Mouse (Mus musculus): Measurements from ENCODE around the gene D930048N14Rik. TPM values are rescaled to one million over a fixed set of nuclear protein-coding genes. Genes with fewer than 3 reads are reported as not detected.

The D930048N14Rik gene
- polyA plus RNA-seq, 1 experiment = 5.3 TPM

DNA sequence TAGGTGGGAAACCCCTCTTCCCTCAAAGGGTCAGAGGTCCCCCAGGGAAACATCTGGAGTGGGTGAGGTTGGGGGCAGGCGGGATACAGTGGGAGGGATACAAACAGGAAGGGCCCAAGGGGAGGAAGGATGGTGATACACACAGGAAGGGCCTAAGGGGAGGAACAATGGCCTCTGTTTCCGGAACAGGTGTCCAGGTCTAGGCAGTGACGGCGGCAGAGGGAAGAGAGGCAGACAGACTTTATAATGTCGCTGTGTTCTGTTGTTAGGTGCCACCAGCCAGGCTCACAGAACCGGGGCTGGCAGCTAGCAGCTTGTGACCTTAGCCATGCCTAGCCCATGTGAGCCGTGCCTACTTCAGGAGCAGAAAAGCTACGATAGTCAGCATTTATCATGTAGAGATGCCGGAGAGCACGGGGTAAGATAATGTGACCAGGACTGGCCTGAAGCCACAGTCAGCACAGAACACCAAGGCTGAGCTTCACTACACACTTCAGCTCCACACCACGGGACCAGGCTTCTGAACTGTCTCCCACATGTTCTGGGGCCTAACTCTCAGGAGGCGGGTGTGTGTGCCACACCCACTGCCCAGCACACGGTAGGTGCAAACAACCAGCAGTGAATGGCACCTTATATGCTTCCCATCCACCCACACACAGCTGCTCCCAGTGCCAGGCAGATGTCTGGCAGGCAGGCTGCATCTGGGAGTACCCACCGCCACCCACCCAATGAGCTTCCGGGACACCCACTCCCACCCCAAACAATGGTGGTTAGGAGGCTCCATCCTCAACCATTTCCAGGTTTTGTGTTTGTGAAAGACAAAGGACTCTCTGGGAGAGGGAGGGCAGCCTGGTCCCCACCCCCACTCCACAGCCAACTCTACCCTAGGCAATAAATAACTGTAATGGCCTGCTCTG lies 3.7 kb upstream of the D930048N14Rik start:
- H3K36me3 ChIP-seq (ENCODE audit: control insufficient read depth, insufficient read depth, low read length) = no peaks in the 10 kb centered on the region
- 0 out of 2 replicates have a peak overlapping the region, but pooled peaks have one; percentile 22 for H3K27ac ChIP-seq (ENCODE audit: control insufficient read depth, insufficient read depth, low read depth, low read length)
- H3K27me3 ChIP-seq (ENCODE audit: control insufficient read depth, insufficient read depth, low read length) = no peaks in the 10 kb centered on the region
- TF ChIP-seq CTCF (IDR thresholded peaks at IDR 0.05; ENCODE audit: control insufficient read depth, insufficient read depth, insufficient replicate concordance, low read depth, low read length) = no peak
- TF ChIP-seq POLR2A (IDR thresholded peaks at IDR 0.05; ENCODE audit: control insufficient read depth, low read depth, low read length) = no peak
- no peak overlapping the region for H3K4me3 ChIP-seq (ENCODE audit: control insufficient read depth, low read depth, low read length)
- peaks cover 32% of the 10 kb centered on the region for H3K4me1 ChIP-seq (ENCODE audit: control insufficient read depth, insufficient read depth, low read length)

DNA sequence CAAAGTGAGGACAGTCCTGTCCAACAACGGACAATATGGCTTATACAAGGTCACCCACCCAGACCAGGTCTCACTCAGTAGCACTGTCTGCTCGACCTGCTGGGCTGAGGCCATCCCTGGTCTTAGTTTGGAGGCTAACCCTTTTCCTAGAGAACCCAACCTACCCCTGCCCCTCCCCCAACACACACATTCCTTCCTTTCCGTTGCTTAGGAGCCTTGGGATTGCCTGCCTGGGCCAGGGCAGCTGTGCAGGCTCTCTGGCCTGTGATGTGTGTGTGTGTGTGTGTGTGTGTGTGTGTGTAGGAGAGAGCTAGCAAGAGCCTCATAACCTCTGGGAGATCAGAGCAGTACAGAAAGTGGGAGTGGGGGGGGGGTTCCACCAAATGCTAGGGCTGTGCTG lies 2.2 kb upstream of the D930048N14Rik start:
- Histone ChIP-seq H3K4me1 (ENCODE audit: control insufficient read depth, insufficient read depth, low read length) (peaks cover 32% of the 10 kb centered on the region), H3K27me3 (ENCODE audit: control insufficient read depth, insufficient read depth, low read length) (no peaks in the 10 kb centered on the region), H3K36me3 (ENCODE audit: control insufficient read depth, insufficient read depth, low read length) (no peaks in the 10 kb centered on the region), H3K27ac (ENCODE audit: control insufficient read depth, insufficient read depth, low read depth, low read length) (peak overlapping the region; percentile 47), H3K4me3 (ENCODE audit: control insufficient read depth, low read depth, low read length) (peak overlapping the region; percentile 39)
- TF ChIP-seq CTCF (IDR thresholded peaks at IDR 0.05; ENCODE audit: control insufficient read depth, insufficient read depth, insufficient replicate concordance, low read depth, low read length) (no peak), POLR2A (IDR thresholded peaks at IDR 0.05; ENCODE audit: control insufficient read depth, low read depth, low read length) (peak; percentile 52; the same call in 1 of the 2 replicates)

DNA sequence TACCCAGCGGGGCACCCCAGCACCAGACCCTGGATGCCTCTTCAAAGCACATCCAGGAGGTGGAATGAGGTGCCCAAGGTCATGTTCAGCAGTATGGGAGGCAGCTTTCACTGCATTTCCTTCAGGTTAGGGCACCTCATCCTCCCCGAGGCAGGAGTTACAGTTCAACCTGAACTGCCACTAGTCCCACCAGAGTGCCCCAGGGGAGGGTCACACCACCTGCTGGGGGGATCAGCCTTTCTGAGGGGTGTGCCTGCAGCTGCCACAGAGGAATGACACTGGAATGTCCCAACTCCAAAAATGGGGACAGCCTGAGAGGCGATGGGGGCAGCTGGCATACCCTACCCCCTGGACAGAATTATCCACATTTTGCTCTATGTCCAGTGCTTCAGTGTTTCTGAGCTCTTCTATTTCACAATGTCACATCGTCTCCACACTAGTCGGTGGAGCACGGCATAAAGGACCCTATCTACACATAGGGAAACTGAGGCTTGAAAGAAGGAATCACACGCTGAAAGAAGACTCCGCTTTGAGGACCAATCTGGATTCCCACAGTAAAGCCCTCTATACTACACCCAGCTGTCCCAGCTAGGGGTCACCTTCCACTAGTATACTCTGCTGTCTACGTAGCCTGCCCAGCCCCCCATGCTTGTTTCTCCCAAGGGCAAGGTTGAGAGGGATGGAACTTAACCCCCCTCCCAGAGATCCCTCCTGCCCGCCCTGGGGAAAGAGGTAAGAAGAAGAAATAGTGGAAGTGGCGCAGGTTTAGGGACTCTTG lies 1.5 kb upstream of the D930048N14Rik start:
- peak overlapping the region; percentile 47 for H3K27ac ChIP-seq (ENCODE audit: control insufficient read depth, insufficient read depth, low read depth, low read length)
- TF ChIP-seq CTCF (IDR thresholded peaks at IDR 0.05; ENCODE audit: control insufficient read depth, insufficient read depth, insufficient replicate concordance, low read depth, low read length) (no peak), POLR2A (IDR thresholded peaks at IDR 0.05; ENCODE audit: control insufficient read depth, low read depth, low read length) (no peak)
- peak overlapping the region; percentile 89 for H3K4me3 ChIP-seq (ENCODE audit: control insufficient read depth, low read depth, low read length)
- H3K4me1 ChIP-seq (ENCODE audit: control insufficient read depth, insufficient read depth, low read length) = peaks cover 32% of the 10 kb centered on the region
- H3K27me3 ChIP-seq (ENCODE audit: control insufficient read depth, insufficient read depth, low read length) = no peaks in the 10 kb centered on the region
- H3K36me3 ChIP-seq (ENCODE audit: control insufficient read depth, insufficient read depth, low read length) = no peaks in the 10 kb centered on the region

GRCm38 (mm10) chr11:51649889-51650199 lies 910 bp upstream of the D930048N14Rik start:
- Histone ChIP-seq H3K36me3 (ENCODE audit: control insufficient read depth, insufficient read depth, low read length) (no peaks in the 10 kb centered on the region), H3K27me3 (ENCODE audit: control insufficient read depth, insufficient read depth, low read length) (no peaks in the 10 kb centered on the region), H3K4me1 (ENCODE audit: control insufficient read depth, insufficient read depth, low read length) (peaks cover 32% of the 10 kb centered on the region), H3K4me3 (ENCODE audit: control insufficient read depth, low read depth, low read length) (peak overlapping the region; percentile 89), H3K27ac (ENCODE audit: control insufficient read depth, insufficient read depth, low read depth, low read length) (peak overlapping the region; percentile 46; the same call in 1 of the 2 replicates)
- TF ChIP-seq POLR2A (IDR thresholded peaks at IDR 0.05; ENCODE audit: control insufficient read depth, low read depth, low read length) (no peak), CTCF (IDR thresholded peaks at IDR 0.05; ENCODE audit: control insufficient read depth, insufficient read depth, insufficient replicate concordance, low read depth, low read length) (no peak)

DNA sequence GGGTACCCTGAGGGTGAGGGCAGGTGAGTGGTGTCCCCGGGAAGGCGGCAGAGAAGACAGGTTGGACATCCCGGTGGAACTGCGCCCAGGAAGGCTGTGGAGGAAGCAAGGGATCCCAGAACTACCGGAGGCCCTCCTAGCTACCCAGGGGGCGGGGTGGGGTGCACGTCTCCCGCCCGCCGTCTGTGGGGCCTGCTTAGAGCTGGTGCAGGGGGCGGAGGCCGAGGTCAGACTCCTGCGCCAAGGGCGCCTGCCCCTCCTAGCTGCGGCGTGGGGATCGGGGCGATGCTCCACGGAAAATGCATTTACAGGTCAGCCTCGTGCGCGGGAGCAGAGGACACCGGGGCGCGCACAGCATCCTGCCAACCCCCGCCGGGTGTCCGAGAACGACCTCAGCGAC lies 493 bp upstream of the D930048N14Rik start:
- Histone ChIP-seq H3K27ac (ENCODE audit: control insufficient read depth, insufficient read depth, low read depth, low read length) (peak overlapping the region; percentile 46), H3K4me1 (ENCODE audit: control insufficient read depth, insufficient read depth, low read length) (peaks cover 32% of the 10 kb centered on the region), H3K4me3 (ENCODE audit: control insufficient read depth, low read depth, low read length) (peak overlapping the region; percentile 89), H3K36me3 (ENCODE audit: control insufficient read depth, insufficient read depth, low read length) (no peaks in the 10 kb centered on the region), H3K27me3 (ENCODE audit: control insufficient read depth, insufficient read depth, low read length) (no peaks in the 10 kb centered on the region)
- TF ChIP-seq CTCF (IDR thresholded peaks at IDR 0.05; ENCODE audit: control insufficient read depth, insufficient read depth, insufficient replicate concordance, low read depth, low read length) (no peak), POLR2A (IDR thresholded peaks at IDR 0.05; ENCODE audit: control insufficient read depth, low read depth, low read length) (no peak)

DNA sequence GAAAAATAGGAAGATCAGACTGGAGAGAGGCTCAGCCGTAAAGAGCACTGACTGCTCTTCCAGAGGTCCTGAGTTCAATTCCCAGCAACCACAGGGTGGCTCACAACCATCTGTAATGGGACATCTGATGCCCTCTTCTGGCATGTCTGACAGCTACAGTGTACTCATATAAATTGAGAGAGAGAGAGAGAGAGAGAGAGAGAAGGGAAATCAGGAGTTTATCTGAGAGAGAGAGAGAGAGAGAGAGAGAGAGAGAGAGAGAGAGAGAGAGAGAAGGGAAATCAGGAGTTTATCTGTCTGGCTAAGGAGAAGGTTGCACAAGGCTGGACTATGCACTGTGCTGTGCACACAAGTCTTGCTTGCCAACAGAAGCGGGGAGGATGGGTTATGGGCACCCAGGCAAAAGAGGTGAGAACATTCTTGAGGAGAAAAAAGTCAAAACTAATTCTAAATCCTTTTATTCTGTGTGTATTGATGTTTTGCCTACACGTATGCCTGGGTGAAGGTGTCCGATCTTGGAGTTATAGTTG lies 2.2 kb downstream of the D930048N14Rik start:
- Histone ChIP-seq H3K27ac (ENCODE audit: control insufficient read depth, insufficient read depth, low read depth, low read length) (no peak overlapping the region), H3K27me3 (ENCODE audit: control insufficient read depth, insufficient read depth, low read length) (no peaks in the 10 kb centered on the region), H3K4me1 (ENCODE audit: control insufficient read depth, insufficient read depth, low read length) (peaks cover 28% of the 10 kb centered on the region), H3K4me3 (ENCODE audit: control insufficient read depth, low read depth, low read length) (no peak overlapping the region), H3K36me3 (ENCODE audit: control insufficient read depth, insufficient read depth, low read length) (no peaks in the 10 kb centered on the region)
- no peak for TF ChIP-seq CTCF (IDR thresholded peaks at IDR 0.05; ENCODE audit: control insufficient read depth, insufficient read depth, insufficient replicate concordance, low read depth, low read length)
- TF ChIP-seq POLR2A (IDR thresholded peaks at IDR 0.05; ENCODE audit: control insufficient read depth, low read depth, low read length) = no peak

DNA sequence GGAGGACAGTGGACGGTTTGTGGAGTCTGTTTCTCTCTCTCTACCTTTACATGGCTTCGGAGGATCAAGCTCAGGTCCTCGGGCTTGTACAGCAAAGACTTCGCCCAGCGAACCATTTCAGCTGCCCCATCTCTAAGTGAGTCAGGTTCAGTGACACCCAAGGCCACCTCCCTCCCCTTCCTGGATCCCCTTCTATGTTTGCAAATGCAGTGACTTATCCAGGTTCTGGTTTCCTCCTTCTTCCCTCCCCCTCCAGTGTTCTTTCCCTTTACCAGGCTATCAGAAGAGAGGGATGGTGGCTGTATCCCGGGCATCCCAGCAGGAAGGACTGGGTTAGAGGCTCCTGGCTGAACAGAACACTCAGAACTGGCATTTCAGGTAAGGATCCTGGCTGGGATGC lies 3.0 kb downstream of the D930048N14Rik start:
- TF ChIP-seq POLR2A (IDR thresholded peaks at IDR 0.05; ENCODE audit: control insufficient read depth, low read depth, low read length) (no peak), CTCF (IDR thresholded peaks at IDR 0.05; ENCODE audit: control insufficient read depth, insufficient read depth, insufficient replicate concordance, low read depth, low read length) (no peak)
- Histone ChIP-seq H3K36me3 (ENCODE audit: control insufficient read depth, insufficient read depth, low read length) (no peaks in the 10 kb centered on the region), H3K4me3 (ENCODE audit: control insufficient read depth, low read depth, low read length) (no peak overlapping the region), H3K27me3 (ENCODE audit: control insufficient read depth, insufficient read depth, low read length) (no peaks in the 10 kb centered on the region), H3K4me1 (ENCODE audit: control insufficient read depth, insufficient read depth, low read length) (peaks cover 22% of the 10 kb centered on the region), H3K27ac (ENCODE audit: control insufficient read depth, insufficient read depth, low read depth, low read length) (no peak overlapping the region)
